Mouse (Mus musculus): ENCODE results near the gene Hoxb13.

DNA sequence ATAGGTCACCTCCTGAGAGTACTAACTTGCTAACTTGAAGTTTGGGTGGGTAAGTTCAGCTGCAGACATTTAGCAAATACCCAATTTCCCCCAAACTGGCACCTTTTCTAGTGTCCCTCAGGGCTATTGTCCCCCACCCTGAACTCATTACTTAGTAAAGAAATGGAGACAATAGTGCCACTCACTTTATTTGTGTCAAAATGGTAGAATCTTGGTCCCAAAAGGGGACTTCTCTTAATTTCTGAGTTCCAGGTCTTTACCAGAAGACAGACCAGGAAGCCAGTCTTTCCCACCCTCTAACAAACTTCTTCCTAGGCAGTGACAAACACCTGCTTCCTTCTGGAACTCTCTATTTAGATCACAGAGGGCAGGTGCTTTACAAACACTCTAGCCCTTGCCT is 7.6 kb downstream of the Hoxb13 start:
- TF ChIP-seq CTCF (IDR thresholded peaks at IDR 0.05; ENCODE audit: borderline replicate concordance, insufficient read depth, low read depth, low read length) (no peak), POLR2A (IDR thresholded peaks at IDR 0.05; ENCODE audit: borderline replicate concordance, insufficient read depth, low read length) (no peak)
